Mouse (Mus musculus) layer of hippocampus, postnatal 10 days (tissue): ENCODE data around the gene Olfr147. TPM values are rescaled to one million over a fixed set of nuclear protein-coding genes. Genes with fewer than 3 reads are reported as not detected.
"Not testable (repeated sequence)": the region's sequence is repeated elsewhere in the genome, so short reads cannot be mapped to it uniquely, and the experiment has no call there.

Experiments
- DNase-seq, 2 experiments: peaks; one replicate each; pipeline ENCODE4 v3.0.0; 2021; ENCODE audit warnings: low spot score in 2 of 2
- long read RNA-seq: library from polyadenylated mRNA; stranded (forward); transcript quantifications from one replicate; pipeline ENCODE4 v2.0.0, GENCODE M21; 2023
- total RNA-seq, 2 experiments: library from RNA; stranded (reverse); gene quantifications; 2 replicates each; pipeline ENCODE4 v1.2.3; 2021

Gene Olfr147
- not detected for total RNA-seq
- long read RNA-seq, result 0 reads

DNA sequence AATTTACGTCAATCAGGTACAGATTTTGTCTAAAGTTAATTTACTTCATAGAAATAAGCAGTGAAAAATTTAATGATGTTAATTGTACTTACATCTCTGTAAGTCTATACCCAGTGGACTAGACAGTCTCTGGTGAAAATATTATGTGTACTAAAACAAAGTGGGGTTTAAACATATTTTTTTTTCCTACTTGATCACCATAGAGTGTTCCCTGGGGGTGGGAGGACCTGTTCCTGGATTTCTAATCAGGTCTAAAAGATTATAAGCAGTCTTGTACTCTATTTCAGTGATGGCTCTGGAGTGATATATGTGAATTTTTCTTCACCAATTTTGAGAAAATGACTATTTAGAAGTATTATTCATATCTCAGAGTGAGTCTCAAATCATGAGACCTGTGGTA is at the start of gene Olfr147:
Gene Olfr147, plus strand, starts transcription at position 301 of the 400 bp plus-strand sequence.
- DNase-seq, result no peak

DNA sequence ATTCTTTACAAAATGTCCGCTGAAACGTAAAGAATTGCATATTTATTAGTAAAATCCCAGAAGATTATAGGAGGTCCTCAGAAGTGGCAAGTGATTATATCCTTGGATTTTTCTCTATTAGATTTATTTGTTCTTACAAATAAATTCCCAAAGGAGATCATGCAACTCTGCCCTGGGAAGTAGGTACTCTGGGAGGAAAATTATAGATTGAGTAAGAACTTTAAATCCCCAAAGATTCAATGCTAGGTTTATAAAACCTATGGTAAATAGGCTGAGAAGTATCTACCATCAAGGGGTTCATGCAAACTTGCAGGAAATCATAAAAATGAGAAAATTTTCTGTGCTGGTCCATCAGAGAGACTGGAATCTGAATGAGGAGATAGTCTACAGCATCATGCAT is 34.9 kb upstream of the Olfr147 start, which contains the start of gene Olfr250:
Gene Olfr250, plus strand, starts transcription at position 301 of the 400 bp plus-strand sequence.
- DNase-seq, result no peak

DNA sequence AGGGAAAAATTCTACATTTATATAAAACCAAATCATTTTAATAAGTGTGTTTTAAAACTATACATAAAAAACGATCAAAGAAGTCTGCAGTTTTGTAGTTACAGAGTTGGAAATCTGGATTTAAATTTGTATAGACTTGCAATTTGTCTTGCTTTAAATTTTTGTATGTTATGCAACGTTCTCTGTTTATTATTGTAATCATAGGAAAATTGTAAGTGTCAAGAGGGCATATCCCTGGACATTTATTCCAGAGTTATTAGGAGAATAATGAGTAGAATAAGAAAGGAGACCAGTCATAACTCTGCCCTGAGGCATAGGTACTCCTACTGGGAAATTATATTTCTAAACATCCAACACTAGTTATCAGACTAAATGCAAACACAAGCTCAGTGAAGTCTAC is 24.7 kb upstream of the Olfr147 start, which contains the start of gene Olfr251:
Gene Olfr251, plus strand, starts transcription at position 301 of the 400 bp plus-strand sequence.
- no peak for DNase-seq

DNA sequence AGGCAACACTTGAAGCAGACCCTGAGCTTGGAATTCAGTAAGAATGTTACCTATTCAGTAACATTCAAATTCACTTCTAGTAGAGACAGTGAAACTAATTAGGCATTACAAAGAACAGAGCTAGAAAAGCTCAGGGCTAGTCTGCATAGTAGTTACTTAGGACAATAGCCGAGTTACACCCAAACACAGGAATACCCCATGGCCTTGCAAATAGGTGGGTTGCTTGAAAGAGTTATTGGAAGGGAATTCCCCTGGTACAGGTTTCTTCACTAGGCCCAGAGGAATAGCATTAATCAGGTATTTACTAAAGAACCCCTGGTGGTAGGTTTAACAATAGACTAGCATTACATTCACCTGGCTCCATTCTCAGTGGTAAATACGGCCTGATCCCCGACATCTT is 6.0 kb downstream of the Olfr147 start:
- DNase-seq, result not testable (repeated sequence)

DNA sequence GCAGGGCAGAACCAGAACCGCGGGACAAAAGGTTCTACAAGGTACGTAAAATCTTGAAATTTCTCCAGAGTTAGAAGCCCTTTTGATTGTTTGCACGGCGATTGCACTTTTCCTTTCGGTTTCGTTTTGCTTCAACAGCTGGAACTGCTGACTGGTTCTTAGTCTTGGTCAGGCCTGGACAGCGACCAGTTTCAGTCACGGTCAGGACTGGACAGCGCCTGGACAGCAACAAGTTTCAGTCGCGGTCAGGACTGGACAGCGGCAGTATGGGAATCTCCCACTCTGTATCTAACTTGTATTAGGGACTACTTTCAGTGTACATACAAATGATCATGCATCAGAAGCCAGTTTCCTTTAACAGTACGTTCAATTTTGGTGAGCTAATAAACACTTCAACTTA is 12.0 kb downstream of the Olfr147 start:
- DNase-seq, result not testable (repeated sequence)

DNA sequence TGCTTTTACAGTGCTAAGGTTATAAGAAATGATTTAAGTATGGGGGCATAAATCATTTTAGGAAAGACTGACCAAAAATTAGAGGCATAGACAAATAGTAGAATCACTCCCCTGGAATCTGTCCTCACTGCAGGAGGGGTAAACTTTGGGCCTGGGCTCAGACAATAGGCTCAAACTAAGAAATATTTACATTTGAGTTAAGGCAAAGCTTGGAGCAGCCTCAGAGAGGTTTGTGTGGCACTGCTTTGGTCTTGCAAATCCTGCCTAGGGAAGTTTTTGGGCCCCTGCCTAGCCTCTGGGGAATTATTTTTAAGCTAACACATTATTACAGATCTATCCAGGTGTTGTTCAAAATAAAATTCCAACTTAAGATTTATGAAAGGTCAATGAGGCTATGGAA is 22.3 kb downstream of the Olfr147 start:
- DNase-seq, result no peak

DNA sequence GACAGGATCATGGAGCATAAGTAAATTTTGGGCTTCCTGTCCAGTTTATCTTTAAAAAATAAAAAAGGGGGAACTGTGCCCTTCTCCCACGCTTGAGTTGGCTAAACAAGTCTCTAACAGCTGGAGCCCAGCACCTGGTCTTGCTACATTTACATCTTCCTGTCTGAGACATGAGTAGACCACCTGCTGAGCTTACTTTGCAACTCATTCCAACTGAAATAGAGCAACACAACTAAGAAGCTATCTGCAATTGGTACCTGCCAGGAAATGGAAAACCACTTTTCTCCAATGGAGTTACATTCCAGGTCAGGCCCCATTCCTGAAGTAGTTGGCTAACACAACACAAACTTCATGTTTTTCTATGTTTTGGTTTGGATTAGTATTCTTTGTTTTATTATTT is 25.5 kb downstream of the Olfr147 start:
- no peak for DNase-seq

DNA sequence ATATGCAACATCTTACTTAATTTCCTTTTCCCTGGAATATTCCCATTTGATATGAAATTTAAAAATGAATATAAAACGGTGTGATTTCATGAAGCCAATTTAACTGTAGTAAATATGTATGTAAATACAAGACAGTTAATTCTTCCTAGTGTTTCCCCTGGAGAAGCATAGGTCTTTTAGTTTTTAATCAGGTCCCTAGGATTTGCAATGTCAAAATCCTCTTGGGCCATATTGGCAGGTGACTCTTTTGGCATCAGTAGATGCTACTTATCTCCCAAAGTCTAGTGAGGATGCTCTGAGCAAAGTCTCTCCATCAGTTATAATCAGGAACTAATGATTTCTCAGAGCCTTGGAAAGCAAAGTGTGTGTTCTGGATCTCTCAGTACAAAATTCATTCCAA is 27.7 kb downstream of the Olfr147 start, which contains the start of gene Olfr901:
Gene Olfr901, plus strand, starts transcription at position 301 of the 400 bp plus-strand sequence.
- DNase-seq, result no peak

DNA sequence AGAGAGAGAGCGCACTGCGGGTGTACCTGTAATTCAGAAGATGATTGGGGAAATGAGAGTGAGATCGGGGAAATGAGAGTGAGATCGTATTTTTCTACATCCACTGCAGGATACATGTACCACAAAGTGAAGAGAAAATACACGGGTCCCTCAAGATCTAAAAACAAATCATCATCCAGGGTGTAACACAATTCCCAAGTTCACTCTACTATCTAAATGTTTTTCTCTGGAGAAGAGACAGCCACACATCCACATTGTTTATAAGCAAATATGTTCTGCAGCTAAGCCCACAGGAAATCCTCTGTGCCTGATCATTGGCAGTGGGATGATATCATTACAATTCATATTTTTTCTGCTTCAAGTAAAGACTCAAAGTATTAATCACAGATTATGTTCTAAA is 45.9 kb downstream of the Olfr147 start, which contains the start of gene Olfr902:
Gene Olfr902, plus strand, starts transcription at position 301 of the 400 bp plus-strand sequence.
- no peak for DNase-seq

Other genes with a start within 250 kb of the Olfr147 start
- gene Olfr891, start 220.9 kb upstream of the Olfr147 start, total RNA-seq, result not detected
- not detected for gene Olfr893, start 193.3 kb upstream of the Olfr147 start, total RNA-seq
- not detected for gene Olfr894, start 183.6 kb upstream of the Olfr147 start, total RNA-seq
- gene Olfr143, start 148.9 kb upstream of the Olfr147 start, total RNA-seq, result not detected
- gene Olfr895, start 133.8 kb upstream of the Olfr147 start, total RNA-seq, result not detected
- not detected for gene Olfr896-ps1, start 110.6 kb upstream of the Olfr147 start, total RNA-seq
- gene Olfr25, start 72.6 kb upstream of the Olfr147 start, total RNA-seq, result not detected
- not detected for gene Olfr898, start 53.3 kb upstream of the Olfr147 start, total RNA-seq
- gene Olfr250, start 34.8 kb upstream of the Olfr147 start, total RNA-seq, result not detected
- gene Olfr251, start 24.6 kb upstream of the Olfr147 start, total RNA-seq, result not detected
- gene Olfr901, start 27.8 kb downstream of the Olfr147 start, total RNA-seq, result not detected
- gene Olfr902, start 46.0 kb downstream of the Olfr147 start, total RNA-seq, result not detected
- not detected for gene Olfr904, start 61.4 kb downstream of the Olfr147 start, total RNA-seq
- gene Olfr905, start 69.4 kb downstream of the Olfr147 start, total RNA-seq, result under 1 TPM in 1 of 2 experiments, not detected in 1; 0.07 TPM
- not detected for gene Olfr906, start 85.4 kb downstream of the Olfr147 start, total RNA-seq
- not detected for gene Olfr907, start 94.1 kb downstream of the Olfr147 start, total RNA-seq
- not detected for gene Olfr911-ps1, start 119.9 kb downstream of the Olfr147 start, total RNA-seq
- gene Olfr910, start 136.2 kb downstream of the Olfr147 start, total RNA-seq, result not detected
- gene Olfr912, start 178.5 kb downstream of the Olfr147 start, total RNA-seq, result not detected
- not detected for gene Olfr913, start 191.1 kb downstream of the Olfr147 start, total RNA-seq
- gene Olfr914, start 203.4 kb downstream of the Olfr147 start, total RNA-seq, result not detected